ENCODE assay signal across 10 mouse cellular contexts in genomic region chr16:92475093-92475860, GRCm38 (mm10). TPM values are rescaled to one million over a fixed set of nuclear protein-coding genes. Genes with fewer than 3 reads are reported as not detected.
A peak's percentile ranks its signal among the peaks of the same experiment; 100 is the strongest.
DNase-seq lines count a peak whose midpoint lies in the region; ATAC-seq and TF ChIP-seq lines count a peak whose summit lies in the region.
"Had no signal": no experiment of that assay in that cellular context is flagged by ENCODE, and none has a peak within 500 bp of the region (broad histone marks: within the 10 kb centered on the region; RNA-seq: fewer than 3 reads in every experiment).

No protein-coding gene starts in this region.

- DNase-seq in kidney, adult 2 months, result no peak
- peak; percentile 64 for DNase-seq in c-Kit-positive CD71-positive TER-119-positive erythroid progenitor cells, embryonic 14.5 days (ENCODE audit: low spot score)
- peak; percentile 18 for DNase-seq in kidney, postnatal 14 days
- no peak for DNase-seq in T-cell, adult 2 months (ENCODE audit: low spot score)
- no peak for DNase-seq in gastrocnemius, postnatal 14 days
- no peak for DNase-seq in left cerebral cortex, adult 8-10 months (ENCODE audit: low spot score in 2 of 2)
- DNase-seq: right cerebral cortex, postnatal 4 days had no signal

- no peaks in the 10 kb centered on the region for H3K9me3 ChIP-seq in kidney, embryonic 15.5 days (replicated peaks)
- H3K9me3 ChIP-seq: hindbrain, embryonic 15.5 days had no signal

- no peak overlapping the region for H3K4me2 ChIP-seq in kidney, embryonic 15.5 days
- H3K4me2 ChIP-seq: hindbrain, embryonic 15.5 days had no signal

- TF ChIP-seq CTCF in kidney, adult 2 months (conservative IDR thresholded peaks at IDR 0.05; ENCODE audit: insufficient read depth, insufficient read length, low read depth, low read length), result no peak

- peaks cover 31% of the 10 kb centered on the region for H3K27me3 ChIP-seq in kidney, embryonic 15.5 days
- H3K27me3 ChIP-seq in kidney, adult 2 months (replicated peaks; ENCODE audit: control insufficient read depth, insufficient read depth, low read length), result no peaks in the 10 kb centered on the region

- no peak for TF ChIP-seq POLR2A in kidney, adult 2 months (IDR thresholded peaks at IDR 0.05; ENCODE audit: low read depth, low read length)

- no peaks in the 10 kb centered on the region for H3K36me3 ChIP-seq in kidney, embryonic 15.5 days
- H3K36me3 ChIP-seq in kidney, adult 2 months (ENCODE audit: control insufficient read depth, insufficient read depth, low read length), result no peaks in the 10 kb centered on the region
- H3K36me3 ChIP-seq: hindbrain, embryonic 15.5 days had no signal

- peak; percentile 60; the same call in 1 of the 2 replicates for ATAC-seq in kidney, embryonic 15.5 days (replicated peaks; ENCODE audit: low FRiP score)
- peak; percentile 74 for ATAC-seq in megakaryocyte-erythroid progenitor cell, adult 5-6 weeks (replicated peaks; ENCODE audit: low FRiP score, low TSS enrichment, poor library complexity, severe bottlenecking)

- H3K9ac ChIP-seq in kidney, embryonic 15.5 days, result no peak overlapping the region
- H3K9ac ChIP-seq: hindbrain, embryonic 15.5 days had no signal

- intact Hi-C loops in gastrocnemius, postnatal 14 days (cut with DNase I; ENCODE audit: low total_unique reads), result no loop called here

- no peak overlapping the region for H3K27ac ChIP-seq in kidney, embryonic 15.5 days
- H3K27ac ChIP-seq in kidney, adult 2 months (ENCODE audit: insufficient read depth, low read depth, low read length), result no peak overlapping the region
- H3K27ac ChIP-seq: hindbrain, embryonic 15.5 days had no signal

- H3K4me3 ChIP-seq in kidney, embryonic 15.5 days (replicated peaks), result no peak overlapping the region
- H3K4me3 ChIP-seq in kidney, adult 2 months (ENCODE audit: insufficient read depth, low read depth, low read length), result no peak overlapping the region
- H3K4me3 ChIP-seq: hindbrain, embryonic 15.5 days had no signal

- peaks cover 5% of the 10 kb centered on the region; the same call in 1 of the 2 replicates for H3K4me1 ChIP-seq in kidney, embryonic 15.5 days
- no peaks in the 10 kb centered on the region for H3K4me1 ChIP-seq in kidney, adult 2 months (ENCODE audit: control insufficient read depth, insufficient read depth, low read length)

- WGBS in kidney, embryonic 15.5 days, result 64% methylated on average over 25 of the region's 25 CpGs
- 60% methylated on average over 25 of the region's 25 CpGs for WGBS in kidney, adult 2 months

RNA-seq across cellular contexts. Expression of gene Rcan1, which starts 4.6 kb away (rescaled TPM):
- polyA plus RNA-seq in kidney, embryonic 15.5 days (2015; fragmentation: Nextera tagmentation; extraction: Ambion mirVana), result 26.5 and 27.0 TPM in 2 replicates
- 36.2 and 44.4 TPM in 2 replicates for polyA plus RNA-seq in kidney, adult 2 months (2012; rRNA removed)
- total RNA-seq in megakaryocyte-erythroid progenitor cell, adult 5-6 weeks (2014; fragmentation: Nextera tagmentation), result 7.2 and 12.7 TPM in 2 replicates
- total RNA-seq in megakaryocyte-erythroid progenitor cell, adult 5-6 weeks (2017), result 7.9 and 10.9 TPM in 2 replicates
- total RNA-seq in gastrocnemius, postnatal 14 days (2021), result 10 to 100 TPM; 42.3 to 60.5 TPM
- 10 to 100 TPM; 50.9 to 58.6 (median 52.5) TPM for total RNA-seq in left cerebral cortex, adult 8-10 months (2022)

RNA-seq across cellular contexts. Expression of gene Clic6, which starts 10.3 kb away (rescaled TPM):
- polyA plus RNA-seq in kidney, embryonic 15.5 days (2015; fragmentation: Nextera tagmentation; extraction: Ambion mirVana), result 7.5 and 8.0 TPM in 2 replicates
- 3.2 and 3.6 TPM in 2 replicates for polyA plus RNA-seq in kidney, adult 2 months (2012; rRNA removed)
- total RNA-seq in megakaryocyte-erythroid progenitor cell, adult 5-6 weeks (2014; fragmentation: Nextera tagmentation), result not detected in 2 replicates
- not detected in 2 replicates for total RNA-seq in megakaryocyte-erythroid progenitor cell, adult 5-6 weeks (2017)
- under 1 TPM in 1 of 2 experiments, not detected in 1; 0.08 TPM for total RNA-seq in gastrocnemius, postnatal 14 days (2021)
- total RNA-seq in left cerebral cortex, adult 8-10 months (2022), result 1 to 10 TPM; 3.7 to 8.6 (median 4.1) TPM

Comparison
In these comparisons a context has a peak if more than half of its experiments do, and no peak if none do; other contexts are left out.
1. DNase-seq: peak in c-Kit-positive CD71-positive TER-119-positive erythroid progenitor cells, embryonic 14.5 days (single experiment) and kidney, postnatal 14 days (single experiment); none in kidney, adult 2 months (single experiment), T-cell, adult 2 months (single experiment), gastrocnemius, postnatal 14 days (single experiment) and left cerebral cortex, adult 8-10 months (0 of 2).
2. RNA of gene Clic6, which starts 10.3 kb away (total RNA-seq): 3.7 to 8.6 TPM in left cerebral cortex, adult 8-10 months; 0.08 TPM in gastrocnemius, postnatal 14 days and not detected in megakaryocyte-erythroid progenitor cell, adult 5-6 weeks; every median in the first group is over 4 times any median in the second.